Mouse (Mus musculus) cortical plate, adult 2 months (tissue): ENCODE measurements at regions not wholly inside any gene's neighbourhood (a gene's known extent, or its start where the extent isn't known, plus 50 kb on each side); places are given as distances from the start of the nearest gene placed in this dataset.

Source experiments
- CTCF ChIP-seq: fragments of 200-500 bp; IDR thresholded peaks from 2 replicates; pipeline ENCODE4 v1.5.1; 2011; ENCODE audit warnings: mild to moderate bottlenecking, control low read depth, low read length; ENCODE audit not compliant: insufficient read depth; ENCODE audit errors: extremely low read depth
- POLR2A ChIP-seq: fragments of 200-500 bp; IDR thresholded peaks from 2 replicates; pipeline ENCODE4 v1.6.1; 2011; ENCODE audit warnings: mild to moderate bottlenecking, low read length, control low read depth; ENCODE audit not compliant: insufficient read depth; ENCODE audit errors: extremely low read depth

DNA sequence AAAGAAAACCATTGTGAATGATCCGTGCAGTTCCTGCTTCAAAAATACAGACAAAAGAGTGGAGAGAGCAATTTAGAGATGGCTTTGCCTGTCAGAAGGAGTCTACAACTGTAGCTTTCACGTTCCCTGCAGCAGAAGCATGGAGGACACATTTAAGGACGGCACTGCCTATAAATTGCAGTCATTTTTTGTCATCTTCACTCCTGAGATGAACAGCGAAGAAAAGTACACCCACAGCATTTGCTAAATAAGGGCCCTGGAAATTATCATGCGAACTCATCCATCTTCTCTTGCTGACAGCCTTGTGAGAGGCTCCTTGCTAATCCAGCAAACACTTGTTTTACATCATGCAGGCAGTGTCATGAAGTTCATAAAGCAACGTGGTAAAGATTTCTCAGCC is 302.5 kb downstream of the Tmsb4x start:
- no peak for TF ChIP-seq POLR2A
- TF ChIP-seq CTCF, result no peak
